Mouse (Mus musculus) forebrain, embryonic 11.5 days (tissue): Measurements from ENCODE around the gene Ntrk1. TPM values are rescaled to one million over a fixed set of nuclear protein-coding genes. Genes with fewer than 3 reads are reported as not detected.

ENCODE experiments used
- ATAC-seq: fragments of 200-750 bp; cut with Nextera tagmentation; replicated peaks from 2 replicates; pipeline ENCODE4 v1.8.0; 2017; ENCODE audit warnings: moderate TSS enrichment; ENCODE audit not compliant: low FRiP score
- DNase-seq: peaks from one replicate; pipeline ENCODE4 v3.0.0-alpha.2; 2017; ENCODE audit warnings: low spot score
- H3K27ac ChIP-seq: fragments of 300-500 bp; sonication (generic); 2 replicates; pipeline ENCODE4 v1.5.1; 2014; ENCODE audit warnings: low read depth, low read length
- H3K27me3 ChIP-seq: fragments of 300-500 bp; sonication (generic); 2 replicates; pipeline ENCODE4 v1.6.1; 2014; ENCODE audit warnings: mild to moderate bottlenecking, low read length, mixed read lengths; ENCODE audit not compliant: control insufficient read depth, insufficient read depth
- H3K36me3 ChIP-seq: fragments of 300-500 bp; sonication (generic); 2 replicates; pipeline ENCODE4 v1.6.1; 2014; ENCODE audit warnings: mild to moderate bottlenecking, low read length, moderate library complexity, mixed read lengths; ENCODE audit not compliant: control insufficient read depth, insufficient read depth
- H3K4me1 ChIP-seq: fragments of 300-500 bp; sonication (generic); replicated peaks from 2 replicates; pipeline ENCODE4 v1.6.1; 2014; ENCODE audit warnings: low read length, mixed read lengths; ENCODE audit not compliant: control insufficient read depth, insufficient read depth
- H3K4me2 ChIP-seq: fragments of 300-500 bp; sonication (generic); 2 replicates; pipeline ENCODE4 v1.6.1; 2014; ENCODE audit warnings: low read depth, mild to moderate bottlenecking, low read length, moderate library complexity, mixed read lengths; ENCODE audit not compliant: severe bottlenecking
- H3K4me3 ChIP-seq: fragments of 300-500 bp; sonication (generic); 2 replicates; pipeline ENCODE4 v1.5.1; 2014; ENCODE audit warnings: low read depth, low read length
- H3K9ac ChIP-seq: fragments of 300-500 bp; sonication (generic); 2 replicates; pipeline ENCODE4 v1.6.1; 2014; ENCODE audit warnings: low read length
- H3K9me3 ChIP-seq: fragments of 300-500 bp; sonication (generic); 2 replicates; pipeline ENCODE4 v1.6.1; 2016; ENCODE audit warnings: low read length, mixed read lengths; ENCODE audit not compliant: control insufficient read depth
- WGBS: fragments of 180-500 bp; shearing (Covaris S2); extraction: QIAGEN DNeasy Blood & Tissue Kit; methylation state at CpG from one replicate; pipeline ENCODE4 v1.1.7; 2014; 5-methylcytosine and 5-hydroxymethylcytosine counted together
- polyA plus RNA-seq: library from polyadenylated mRNA; unstranded; fragments of >200 nt; fragmentation: Nextera tagmentation; extraction: Ambion mirVana; gene quantifications from 2 replicates; pipeline ENCODE4 v1.2.1, GENCODE M21; 2014

Ntrk1 gene
- polyA plus RNA-seq, 1 experiment from 2014 or later = 0.45 TPM

GRCm38 (mm10) chr3:87796736-87797334 is 1.9 kb upstream of the Ntrk1 start, which contains the start of gene Insrr:
Gene Insrr (plus strand): TSS chr3:87796951.
- Histone ChIP-seq H3K36me3 (no peaks in the 10 kb centered on the region), H3K4me3 (peak within 1 kb of the TSS; percentile 22), H3K27ac (no peak within 1 kb of the TSS), H3K9ac (peak within 1 kb of the TSS; percentile 25; the same call in 1 of the 2 replicates), H3K9me3 (no peaks in the 10 kb centered on the region), H3K27me3 (peaks cover 65% of the 10 kb centered on the region), H3K4me2 (peak within 1 kb of the TSS; percentile 50), H3K4me1 (peaks cover 12% of the 10 kb centered on the region)
- ATAC-seq = no peak
- WGBS = under 1% methylated on average over 29 of the region's 29 CpGs
- peak; percentile 67 for DNase-seq

- peak overlapping the region; percentile 43 for H3K4me2 ChIP-seq
- H3K27ac ChIP-seq = no peak overlapping the region
- H3K27me3 ChIP-seq = peaks cover 66% of the 10 kb centered on the region
- peaks cover 12% of the 10 kb centered on the region for H3K4me1 ChIP-seq
- ATAC-seq (peak; percentile 42; the same call in 1 of the 2 replicates), DNase-seq (peak; percentile 85)
- no peaks in the 10 kb centered on the region for H3K9me3 ChIP-seq
- H3K36me3 ChIP-seq = no peaks in the 10 kb centered on the region
- peak overlapping the region; percentile 26 for H3K4me3 ChIP-seq
- peak overlapping the region; percentile 23 for H3K9ac ChIP-seq
- 19% methylated on average over 33 of the region's 33 CpGs for WGBS
Observed at GRCm38 (mm10) chr3:87795336-87796277, 645 bp upstream of the Ntrk1 start.

- no peak overlapping the region for H3K4me3 ChIP-seq
- H3K27me3 ChIP-seq = peaks cover 27% of the 10 kb centered on the region
Observed at GRCm38 (mm10) chr3:87789768-87790167, 5.2 kb downstream of the Ntrk1 start.

GRCm38 (mm10) chr3:87789248-87789647 is 5.7 kb downstream of the Ntrk1 start:
- H3K27ac ChIP-seq = no peak overlapping the region
- peaks cover 4% of the 10 kb centered on the region; the same call in 1 of the 2 replicates for H3K4me1 ChIP-seq
- H3K9ac ChIP-seq = no peak overlapping the region
- no peaks in the 10 kb centered on the region for H3K9me3 ChIP-seq
- H3K4me3 ChIP-seq = no peak overlapping the region
- 47% methylated on average over 1 of the region's 1 CpGs for WGBS
- H3K4me2 ChIP-seq = no peak overlapping the region
- DNase-seq (no peak), ATAC-seq (no peak)
- H3K36me3 ChIP-seq = no peaks in the 10 kb centered on the region
- H3K27me3 ChIP-seq = peaks cover 22% of the 10 kb centered on the region

More at GRCm38 (mm10) chr3:87789768-87790167, 5.2 kb downstream of the Ntrk1 start:
- WGBS = 25% methylated on average over 5 of the region's 5 CpGs
- no peaks in the 10 kb centered on the region for H3K36me3 ChIP-seq
- H3K4me2 ChIP-seq = no peak overlapping the region
- H3K9ac ChIP-seq = no peak overlapping the region
- no peak for ATAC-seq
- H3K9me3 ChIP-seq = no peaks in the 10 kb centered on the region
- no peak overlapping the region for H3K27ac ChIP-seq
- H3K4me1 ChIP-seq = peaks cover 6% of the 10 kb centered on the region
- no peak for DNase-seq

- WGBS = 67% methylated on average over 6 of the region's 6 CpGs
- Histone ChIP-seq H3K27ac (no peak overlapping the region), H3K4me2 (no peak overlapping the region), H3K4me1 (peaks cover 4% of the 10 kb centered on the region; the same call in 1 of the 2 replicates), H3K9me3 (no peaks in the 10 kb centered on the region), H3K9ac (no peak overlapping the region), H3K27me3 (no peaks in the 10 kb centered on the region), H3K36me3 (no peaks in the 10 kb centered on the region), H3K4me3 (no peak overlapping the region)
- ATAC-seq (no peak), DNase-seq (no peak)
Observed at GRCm38 (mm10) chr3:87785626-87786214, 9.2 kb downstream of the Ntrk1 start.

- no peak for ATAC-seq
- no peak overlapping the region for H3K27ac ChIP-seq
- H3K4me2 ChIP-seq = no peak overlapping the region
- no peak overlapping the region for H3K4me3 ChIP-seq
- no peaks in the 10 kb centered on the region for H3K27me3 ChIP-seq
- H3K9ac ChIP-seq = no peak overlapping the region
- no peaks in the 10 kb centered on the region for H3K36me3 ChIP-seq
- H3K4me1 ChIP-seq = peaks cover 4% of the 10 kb centered on the region; the same call in 1 of the 2 replicates
- WGBS = 81% methylated on average over 5 of the region's 5 CpGs
- no peak for DNase-seq
- H3K9me3 ChIP-seq = no peaks in the 10 kb centered on the region
Observed at GRCm38 (mm10) chr3:87785156-87785555, 9.8 kb downstream of the Ntrk1 start.

- 89% methylated on average over 25 of the region's 25 CpGs for WGBS
- no peaks in the 10 kb centered on the region for H3K9me3 ChIP-seq
- ATAC-seq (no peak), DNase-seq (no peak)
- no peak overlapping the region for H3K27ac ChIP-seq
- no peaks in the 10 kb centered on the region for H3K4me1 ChIP-seq
- no peak overlapping the region for H3K4me2 ChIP-seq
- H3K9ac ChIP-seq = no peak overlapping the region
- no peaks in the 10 kb centered on the region for H3K27me3 ChIP-seq
- no peak overlapping the region for H3K4me3 ChIP-seq
- H3K36me3 ChIP-seq = no peaks in the 10 kb centered on the region
Observed at GRCm38 (mm10) chr3:87783282-87784023, 11.5 kb downstream of the Ntrk1 start.

GRCm38 (mm10) chr3:87779086-87779485 is 15.9 kb downstream of the Ntrk1 start:
- Histone ChIP-seq H3K36me3 (no peaks in the 10 kb centered on the region), H3K9me3 (no peaks in the 10 kb centered on the region), H3K9ac (no peak overlapping the region), H3K4me1 (no peaks in the 10 kb centered on the region), H3K27me3 (0 out of 2 replicates have a peak, but pooled peaks cover 2% of the 10 kb centered on the region), H3K27ac (no peak overlapping the region), H3K4me2 (no peak overlapping the region), H3K4me3 (no peak overlapping the region)
- 38% methylated on average over 2 of the region's 2 CpGs for WGBS
- DNase-seq (no peak), ATAC-seq (no peak)
